Comparison of ENCODE assay signal across 8 mouse cellular contexts in the genomic region with DNA sequence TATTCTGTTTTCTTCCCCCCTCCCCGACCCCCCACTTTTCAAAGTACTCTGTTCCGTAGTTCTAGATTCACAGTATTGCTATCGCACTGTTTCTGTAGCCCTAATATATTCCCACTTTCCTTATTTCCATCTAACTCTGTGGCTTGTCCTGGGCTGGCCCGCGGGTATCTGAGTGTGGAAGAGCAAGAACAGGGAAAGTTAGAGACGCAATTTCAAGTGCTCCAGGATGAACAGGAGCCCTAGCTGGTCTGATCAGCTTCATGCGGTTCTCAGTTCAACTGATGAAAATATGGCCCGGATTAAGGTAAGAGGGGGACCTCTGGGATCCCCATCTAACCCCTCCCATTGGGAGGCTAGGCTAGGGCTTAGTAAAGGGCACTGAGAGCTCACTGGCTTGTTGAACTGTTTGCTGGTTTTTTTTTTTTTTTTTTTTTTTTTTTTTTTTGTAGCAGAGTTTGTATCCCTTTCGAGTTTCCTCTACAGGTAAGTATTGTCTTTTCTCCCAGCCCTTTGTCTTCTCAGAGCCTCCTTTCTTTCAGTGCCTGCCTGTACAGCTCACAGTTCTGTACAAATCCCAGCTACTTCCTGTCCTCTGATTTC. TPM values are rescaled to one million over a fixed set of nuclear protein-coding genes. Genes with fewer than 3 reads are reported as not detected.
A peak's percentile ranks its signal among the peaks of the same experiment; 100 is the strongest.
DNase-seq lines count a peak whose midpoint lies in the region; ATAC-seq and TF ChIP-seq lines count a peak whose summit lies in the region.

No protein-coding gene starts in this region.

- no peak for TF ChIP-seq RAD21 in MEL (IDR thresholded peaks at IDR 0.05; ENCODE audit: low read depth, low read length)

- no peak for DNase-seq in kidney, adult 2 months
- no peak for DNase-seq in kidney, adult 9 months
- peak; percentile 69 for DNase-seq in MEL (ENCODE audit: low read depth, low spot score)
- no peak for DNase-seq in liver, postnatal 0 days
- DNase-seq in urinary bladder, adult 2 months (ENCODE audit: low spot score), result no peak
- no peak for DNase-seq in urinary bladder, adult 18-20 months (ENCODE audit: low spot score in 2 of 2)
- DNase-seq in testis, postnatal 10 days (ENCODE audit: low spot score), result no peak

- peaks cover 3% of the 10 kb centered on the region; the same call in 1 of the 2 replicates for H3K4me1 ChIP-seq in kidney, adult 2 months (ENCODE audit: control insufficient read depth, insufficient read depth, low read length)
- peaks cover 0 to 12% of the 10 kb centered on the region in 2 experiments; a peak in 3 of 4 replicates for H3K4me1 ChIP-seq in MEL (ENCODE audit: control insufficient read depth in 1 of 2, insufficient read depth in 2 of 2, low read length in 2 of 2)
- peaks cover 11% of the 10 kb centered on the region for H3K4me1 ChIP-seq in forebrain, embryonic 16.5 days (replicated peaks; ENCODE audit: control insufficient read depth, insufficient read depth, low read length)
- H3K4me1 ChIP-seq in liver, postnatal 0 days (ENCODE audit: insufficient read depth), result peaks cover 14% of the 10 kb centered on the region

- no peak for TF ChIP-seq CTCF in kidney, adult 2 months (conservative IDR thresholded peaks at IDR 0.05; ENCODE audit: insufficient read depth, insufficient read length, low read depth, low read length)
- TF ChIP-seq CTCF in MEL (IDR thresholded peaks at IDR 0.05 in 2 of 3, conservative IDR thresholded peaks at IDR 0.05 in 1 of 3; ENCODE audit: control insufficient read depth in 1 of 3, insufficient read depth in 1 of 3, low read depth in 2 of 3, low read length in 3 of 3, poor library complexity in 1 of 3, severe bottlenecking in 1 of 3), result no peak
- no peak for TF ChIP-seq CTCF in liver, postnatal 0 days (IDR thresholded peaks at IDR 0.05; ENCODE audit: low read depth)

- H3K4me3 ChIP-seq in kidney, adult 2 months (ENCODE audit: insufficient read depth, low read depth, low read length), result peak overlapping the region; percentile 50
- peak overlapping the region; percentile 71 to 73 for H3K4me3 ChIP-seq in MEL (ENCODE audit: control insufficient read depth in 1 of 2, insufficient read depth in 1 of 2, low read depth in 2 of 2, low read length in 2 of 2)
- peak overlapping the region; percentile 47 for H3K4me3 ChIP-seq in forebrain, embryonic 16.5 days (replicated peaks; ENCODE audit: low read length)
- peak overlapping the region; percentile 56 for H3K4me3 ChIP-seq in liver, postnatal 0 days (ENCODE audit: low read depth, low read length)

- WGBS in kidney, adult 2 months, result 3% methylated on average over 9 of the region's 9 CpGs
- 4% methylated on average over 9 of the region's 9 CpGs for WGBS in forebrain, embryonic 16.5 days
- WGBS in liver, postnatal 0 days (ENCODE audit: insufficient replicate concordance), result 5% methylated on average over 9 of the region's 9 CpGs

- no peaks in the 10 kb centered on the region for H3K9me3 ChIP-seq in MEL (replicated peaks; ENCODE audit: insufficient read depth, low read length)
- no peaks in the 10 kb centered on the region for H3K9me3 ChIP-seq in forebrain, embryonic 16.5 days (ENCODE audit: control insufficient read depth, low read length)
- H3K9me3 ChIP-seq in liver, postnatal 0 days (ENCODE audit: low read length), result no peaks in the 10 kb centered on the region

- ATAC-seq in forebrain, embryonic 16.5 days, result no peak
- 0 out of 2 replicates have a peak, but pooled peaks have one; percentile 1 for ATAC-seq in liver, postnatal 0 days

- H3K36me3 ChIP-seq in kidney, adult 2 months (ENCODE audit: control insufficient read depth, insufficient read depth, low read length), result no peaks in the 10 kb centered on the region
- H3K36me3 ChIP-seq in MEL (ENCODE audit: control insufficient read depth in 1 of 2, insufficient read depth in 2 of 2, low read length in 2 of 2), result peaks cover 0 to 19% of the 10 kb centered on the region in 2 experiments; a peak in 3 of 4 replicates
- H3K36me3 ChIP-seq in forebrain, embryonic 16.5 days (ENCODE audit: control insufficient read depth, insufficient read depth), result no peaks in the 10 kb centered on the region
- H3K36me3 ChIP-seq in liver, postnatal 0 days (replicated peaks; ENCODE audit: insufficient read depth, low read length), result no peaks in the 10 kb centered on the region

- H3K27me3 ChIP-seq in kidney, adult 2 months (replicated peaks; ENCODE audit: control insufficient read depth, insufficient read depth, low read length), result no peaks in the 10 kb centered on the region
- no peaks in the 10 kb centered on the region for H3K27me3 ChIP-seq in MEL (ENCODE audit: control insufficient read depth in 1 of 2, insufficient read depth in 2 of 2, low read length in 2 of 2)
- no peaks in the 10 kb centered on the region for H3K27me3 ChIP-seq in forebrain, embryonic 16.5 days (replicated peaks; ENCODE audit: control insufficient read depth, insufficient read depth, low read length)
- no peaks in the 10 kb centered on the region for H3K27me3 ChIP-seq in liver, postnatal 0 days (ENCODE audit: insufficient read depth, low read length)

- H3K27ac ChIP-seq in kidney, adult 2 months (ENCODE audit: insufficient read depth, low read depth, low read length), result no peak overlapping the region
- H3K27ac ChIP-seq in MEL (ENCODE audit: control insufficient read depth, low read depth, low read length), result peak overlapping the region; percentile 63
- H3K27ac ChIP-seq in forebrain, embryonic 16.5 days (ENCODE audit: low read length), result no peak overlapping the region
- H3K27ac ChIP-seq in liver, postnatal 0 days (ENCODE audit: low read depth), result peak overlapping the region; percentile 29; the same call in 1 of the 2 replicates

- TF ChIP-seq EP300 in MEL (IDR thresholded peaks at IDR 0.05; ENCODE audit: low read depth in 1 of 2, low read length in 2 of 2), result no peak
- TF ChIP-seq EP300 in liver, postnatal 0 days (IDR thresholded peaks at IDR 0.05; ENCODE audit: low read depth), result no peak

- H3K4me2 ChIP-seq in forebrain, embryonic 16.5 days (ENCODE audit: low read length), result peak overlapping the region; percentile 59
- H3K4me2 ChIP-seq in liver, postnatal 0 days (ENCODE audit: low read depth, low read length), result peak overlapping the region; percentile 74

- peaks cover 6% of the 10 kb centered on the region for H3K79me2 ChIP-seq in MEL (ENCODE audit: control insufficient read depth, insufficient read depth, low read length, poor library complexity)

- peak overlapping the region; percentile 76 for H3K9ac ChIP-seq in MEL (ENCODE audit: control insufficient read depth, low read depth, low read length, poor library complexity, severe bottlenecking)
- H3K9ac ChIP-seq in forebrain, embryonic 16.5 days (replicated peaks; ENCODE audit: low read depth, low read length), result peak overlapping the region; percentile 53
- peak overlapping the region; percentile 62 for H3K9ac ChIP-seq in liver, postnatal 0 days (replicated peaks)

- TF ChIP-seq POLR2A in kidney, adult 2 months (IDR thresholded peaks at IDR 0.05; ENCODE audit: low read depth, low read length), result no peak
- no peak for TF ChIP-seq POLR2A in MEL (IDR thresholded peaks at IDR 0.05; ENCODE audit: control insufficient read depth in 1 of 2, insufficient read depth in 1 of 2, low read depth in 1 of 2, low read length in 2 of 2, poor library complexity in 1 of 2)

RNA-seq across cellular contexts. Expression of gene Ccdc163, which starts 0.6 kb away (rescaled TPM):
- 29.2 and 34.5 TPM in 2 replicates for polyA plus RNA-seq in kidney, adult 2 months (2012; rRNA removed)
- total RNA-seq in MEL (2012; rRNA removed), result 12.3 and 14.2 TPM in 2 replicates
- polyA plus RNA-seq in MEL (2012; ENCODE audit: insufficient read depth in 1 of 2, insufficient read length in 2 of 2, low read depth in 1 of 2, low replicate concordance in 2 of 2, missing spikeins in 1 of 2), result 10 to 100 TPM in 1 of 2 experiments, not detected in 1; 26.0 TPM
- polyA plus RNA-seq in forebrain, embryonic 16.5 days (2015; fragmentation: Nextera tagmentation; extraction: Ambion mirVana), result 14.1 and 14.8 TPM in 2 replicates
- polyA plus RNA-seq in liver, postnatal 0 days (2015; fragmentation: Nextera tagmentation; extraction: Ambion mirVana), result 6.1 and 8.4 TPM in 2 replicates
- polyA plus RNA-seq in urinary bladder, adult 2 months (2012; rRNA removed), result 41.4 and 63.0 TPM in 2 replicates

RNA-seq across cellular contexts. Expression of gene Mmachc, which starts 0.7 kb away (rescaled TPM):
- 28.8 and 30.3 TPM in 2 replicates for polyA plus RNA-seq in kidney, adult 2 months (2012; rRNA removed)
- total RNA-seq in MEL (2012; rRNA removed), result 12.2 and 15.1 TPM in 2 replicates
- polyA plus RNA-seq in MEL (2012; ENCODE audit: insufficient read depth in 1 of 2, insufficient read length in 2 of 2, low read depth in 1 of 2, low replicate concordance in 2 of 2, missing spikeins in 1 of 2), result 10 to 100 TPM in 1 of 2 experiments, not detected in 1; 22.8 TPM
- polyA plus RNA-seq in forebrain, embryonic 16.5 days (2015; fragmentation: Nextera tagmentation; extraction: Ambion mirVana), result 24.9 and 27.8 TPM in 2 replicates
- 10.8 and 10.9 TPM in 2 replicates for polyA plus RNA-seq in liver, postnatal 0 days (2015; fragmentation: Nextera tagmentation; extraction: Ambion mirVana)
- 16.8 and 18.0 TPM in 2 replicates for polyA plus RNA-seq in urinary bladder, adult 2 months (2012; rRNA removed)

RNA-seq across cellular contexts. Expression of gene Tesk2, which starts 11.9 kb away (rescaled TPM):
- 10.7 and 11.7 TPM in 2 replicates for polyA plus RNA-seq in kidney, adult 2 months (2012; rRNA removed)
- total RNA-seq in MEL (2012; rRNA removed), result 2.3 and 2.8 TPM in 2 replicates
- polyA plus RNA-seq in MEL (2012; ENCODE audit: insufficient read depth in 1 of 2, insufficient read length in 2 of 2, low read depth in 1 of 2, low replicate concordance in 2 of 2, missing spikeins in 1 of 2), result 1 to 10 TPM in 1 of 2 experiments, not detected in 1; 3.3 TPM
- 4.3 and 5.2 TPM in 2 replicates for polyA plus RNA-seq in forebrain, embryonic 16.5 days (2015; fragmentation: Nextera tagmentation; extraction: Ambion mirVana)
- polyA plus RNA-seq in liver, postnatal 0 days (2015; fragmentation: Nextera tagmentation; extraction: Ambion mirVana), result 5.8 and 6.2 TPM in 2 replicates
- polyA plus RNA-seq in urinary bladder, adult 2 months (2012; rRNA removed), result 7.2 and 7.7 TPM in 2 replicates

RNA-seq across cellular contexts. Expression of gene Prdx1, which starts 23.5 kb away (rescaled TPM):
- polyA plus RNA-seq in kidney, adult 2 months (2012; rRNA removed), result 282 and 478 TPM in 2 replicates
- 223 and 307 TPM in 2 replicates for total RNA-seq in MEL (2012; rRNA removed)
- 100 to 1,000 TPM in 1 of 2 experiments, not detected in 1; 416 TPM for polyA plus RNA-seq in MEL (2012; ENCODE audit: insufficient read depth in 1 of 2, insufficient read length in 2 of 2, low read depth in 1 of 2, low replicate concordance in 2 of 2, missing spikeins in 1 of 2)
- polyA plus RNA-seq in forebrain, embryonic 16.5 days (2015; fragmentation: Nextera tagmentation; extraction: Ambion mirVana), result 455 and 488 TPM in 2 replicates
- 2,167 and 2,192 TPM in 2 replicates for polyA plus RNA-seq in liver, postnatal 0 days (2015; fragmentation: Nextera tagmentation; extraction: Ambion mirVana)
- polyA plus RNA-seq in urinary bladder, adult 2 months (2012; rRNA removed), result 456 and 471 TPM in 2 replicates

RNA-seq across cellular contexts. Expression of gene Akr1a1, which starts 57.4 kb away (rescaled TPM):
- polyA plus RNA-seq in kidney, adult 2 months (2012; rRNA removed), result 2,926 and 3,067 TPM in 2 replicates
- 258 and 281 TPM in 2 replicates for total RNA-seq in MEL (2012; rRNA removed)
- polyA plus RNA-seq in MEL (2012; ENCODE audit: insufficient read depth in 1 of 2, insufficient read length in 2 of 2, low read depth in 1 of 2, low replicate concordance in 2 of 2, missing spikeins in 1 of 2), result 100 to 1,000 TPM in 1 of 2 experiments, not detected in 1; 358 TPM
- 794 and 796 TPM in 2 replicates for polyA plus RNA-seq in forebrain, embryonic 16.5 days (2015; fragmentation: Nextera tagmentation; extraction: Ambion mirVana)
- 320 and 321 TPM in 2 replicates for polyA plus RNA-seq in liver, postnatal 0 days (2015; fragmentation: Nextera tagmentation; extraction: Ambion mirVana)
- polyA plus RNA-seq in urinary bladder, adult 2 months (2012; rRNA removed), result 520 and 554 TPM in 2 replicates

Comparison
In these comparisons a context has a peak if more than half of its experiments do, and no peak if none do; other contexts are left out.
1. H3K27ac ChIP-seq: peak in MEL (single experiment) and liver, postnatal 0 days (single experiment); none in kidney, adult 2 months (single experiment) and forebrain, embryonic 16.5 days (single experiment).
2. Peak in every context shown above with its lines, with median percentiles within 50 percentile points of each other: H3K4me3 ChIP-seq and H3K9ac ChIP-seq.